Mouse (Mus musculus) myocyte (in vitro differentiated cells): Measurements from ENCODE around the gene Mfsd4b1. TPM values are rescaled to one million over a fixed set of nuclear protein-coding genes. Genes with fewer than 3 reads are reported as not detected.

Experiments used
- H3K27me3 ChIP-seq: one replicate; pipeline ENCODE4 v1.6.1; 2011; ENCODE audit not compliant: control insufficient read depth, insufficient read depth, insufficient read length
- H3K36me3 ChIP-seq: one replicate; pipeline ENCODE4 v1.6.1; 2011; ENCODE audit not compliant: control insufficient read depth, insufficient read depth
- H3K4me2 ChIP-seq: one replicate; pipeline ENCODE4 v1.6.1; 2011; ENCODE audit warnings: low read depth, control low read depth
- H3K4me3 ChIP-seq: one replicate; pipeline ENCODE4 v1.5.1; 2011; ENCODE audit warnings: mild to moderate bottlenecking, control low read depth, moderate library complexity
- H3K79me2 ChIP-seq: one replicate; pipeline ENCODE4 v1.6.1; 2011; ENCODE audit not compliant: control insufficient read depth, insufficient read depth
- H3ac ChIP-seq: one replicate; pipeline ENCODE4 v1.6.1; 2011; ENCODE audit not compliant: control insufficient read depth, insufficient read length
- CEBPB ChIP-seq: IDR thresholded peaks from 2 replicates; pipeline ENCODE4 v1.6.1; 2011; ENCODE audit warnings: mild to moderate bottlenecking, moderate library complexity; ENCODE audit not compliant: poor library complexity, insufficient read depth, severe bottlenecking
- E2F4 ChIP-seq: IDR thresholded peaks from one replicate; pipeline ENCODE4 v1.6.1; 2011; ENCODE audit warnings: mild to moderate bottlenecking, control low read depth, moderate library complexity; ENCODE audit not compliant: insufficient read depth
- MAX ChIP-seq: IDR thresholded peaks from one replicate; pipeline ENCODE4 v1.6.1; 2011; ENCODE audit warnings: low read depth, mild to moderate bottlenecking, control low read depth
- MYOD1 ChIP-seq, 3 experiments: IDR thresholded peaks; one replicate each; pipeline ENCODE4 v1.6.1; 2011; ENCODE audit warnings: control low read depth in 2 of 3, low read depth in 2 of 3, mild to moderate bottlenecking in 2 of 3, moderate library complexity in 1 of 3; ENCODE audit not compliant: insufficient read length in 2 of 3, control insufficient read depth in 1 of 3
- MYOG ChIP-seq, 3 experiments: IDR thresholded peaks; one replicate each; pipeline ENCODE4 v1.6.1; 2011; ENCODE audit warnings: control low read depth in 2 of 3, low read depth in 2 of 3, mild to moderate bottlenecking in 2 of 3; ENCODE audit not compliant: insufficient read length in 2 of 3, control insufficient read depth in 1 of 3, insufficient read depth in 1 of 3
- POLR2A ChIP-seq: IDR thresholded peaks from one replicate; pipeline ENCODE4 v1.6.1; 2011; ENCODE audit warnings: low read depth, mild to moderate bottlenecking, control low read depth, moderate library complexity; ENCODE audit not compliant: insufficient read length
- POLR2AphosphoS2 ChIP-seq: IDR thresholded peaks from one replicate; pipeline ENCODE4 v1.6.1; 2011; ENCODE audit warnings: low read depth, control low read depth; ENCODE audit not compliant: insufficient read length
- REST ChIP-seq: IDR thresholded peaks from one replicate; pipeline ENCODE4 v1.6.1; 2011; ENCODE audit warnings: mild to moderate bottlenecking, control low read depth, moderate library complexity; ENCODE audit not compliant: insufficient read depth, insufficient read length
- SRF ChIP-seq: IDR thresholded peaks from one replicate; pipeline ENCODE4 v1.6.1; 2011; ENCODE audit warnings: low read depth; ENCODE audit not compliant: control insufficient read depth, insufficient read length
- TCF12 ChIP-seq: IDR thresholded peaks from one replicate; pipeline ENCODE4 v1.6.1; 2011; ENCODE audit warnings: mild to moderate bottlenecking, control low read depth; ENCODE audit not compliant: poor library complexity, insufficient read depth, severe bottlenecking
- TCF3 ChIP-seq: IDR thresholded peaks from one replicate; pipeline ENCODE4 v1.6.1; 2011; ENCODE audit warnings: low read depth, control low read depth; ENCODE audit not compliant: insufficient read length
- USF1 ChIP-seq: IDR thresholded peaks from one replicate; pipeline ENCODE4 v1.6.1; 2011; ENCODE audit warnings: low read depth, mild to moderate bottlenecking, control low read depth, moderate library complexity
- polyA plus RNA-seq: library from polyadenylated mRNA; unstranded; fragments of >200 nt; fragmentation: generic; extraction: Trizol; gene quantifications from one replicate; pipeline ENCODE4 v1.2.1, GENCODE M21; 2012; ENCODE audit warnings: missing spikeins

Mfsd4b1 gene
- polyA plus RNA-seq, 1 experiment: 0.11 TPM

DNA sequence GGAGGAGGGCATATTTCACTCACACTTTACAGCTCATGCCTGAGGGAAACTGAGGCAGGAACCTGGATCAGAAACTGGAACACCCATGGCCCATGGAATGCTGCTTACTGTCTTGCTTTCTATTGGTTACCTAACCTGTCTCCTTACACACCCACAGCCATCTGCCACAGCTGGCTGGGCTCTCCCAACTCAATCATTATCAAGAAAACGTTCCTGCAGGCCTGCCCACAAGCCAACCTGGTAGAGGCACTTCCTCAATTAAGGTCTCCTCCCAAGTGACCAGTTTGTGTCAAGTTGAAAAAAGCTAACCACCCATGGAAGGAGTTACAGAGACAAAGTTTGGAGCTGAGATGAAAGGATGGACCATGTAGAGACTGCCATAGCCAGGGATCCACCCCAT, 63.2 kb downstream of the Mfsd4b1 start:
- no peaks in the 10 kb centered on the region for H3K79me2 ChIP-seq
- TF ChIP-seq MYOG (IDR thresholded peaks at IDR 0.05; ENCODE audit: control insufficient read depth in 1 of 3, insufficient read depth in 1 of 3, insufficient read length in 2 of 3, low read depth in 2 of 3) (no peak), CEBPB (no peak), MYOD1 (IDR thresholded peaks at IDR 0.05; ENCODE audit: control insufficient read depth in 1 of 3, insufficient read length in 2 of 3, low read depth in 2 of 3) (no peak), USF1 (no peak), SRF (no peak), POLR2AphosphoS2 (no peak)
- no peak overlapping the region for H3ac ChIP-seq
- H3K4me3 ChIP-seq: no peak overlapping the region
- H3K36me3 ChIP-seq: no peaks in the 10 kb centered on the region
- no peak overlapping the region for H3K4me2 ChIP-seq
- no peaks in the 10 kb centered on the region for H3K27me3 ChIP-seq

DNA sequence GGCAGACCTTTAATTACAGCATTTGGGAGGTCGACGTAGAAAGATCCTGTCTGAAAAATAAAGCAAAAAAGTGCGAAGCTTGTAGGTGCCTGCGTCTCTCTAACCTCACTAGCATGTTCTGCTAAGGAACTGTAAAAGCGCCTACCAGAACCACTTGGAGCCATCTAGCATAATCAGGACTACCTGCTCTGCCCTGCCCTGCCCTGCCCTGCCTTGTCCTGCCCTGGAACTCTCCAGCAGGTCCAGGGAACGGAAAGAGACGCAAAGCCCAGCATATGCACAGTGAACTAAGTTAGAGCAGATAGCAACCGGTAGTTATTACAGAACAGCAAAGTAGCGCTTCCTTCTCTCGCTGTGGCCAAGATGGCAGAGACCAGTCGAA, 64.6 kb downstream of the Mfsd4b1 start:
- Histone ChIP-seq H3K79me2 (no peaks in the 10 kb centered on the region), H3K4me3 (peak overlapping the region; percentile 29), H3K27me3 (no peaks in the 10 kb centered on the region), H3K36me3 (no peaks in the 10 kb centered on the region), H3ac (no peak overlapping the region), H3K4me2 (peak overlapping the region; percentile 94)
- no peak for TF ChIP-seq TCF12
- no peak for TF ChIP-seq MYOG (IDR thresholded peaks at IDR 0.05; ENCODE audit: control insufficient read depth in 1 of 3, insufficient read depth in 1 of 3, insufficient read length in 2 of 3, low read depth in 2 of 3)
- TF ChIP-seq REST: no peak
- TF ChIP-seq E2F4: no peak
- TF ChIP-seq CEBPB: no peak
- TF ChIP-seq POLR2A: no peak
- no peak for TF ChIP-seq POLR2AphosphoS2
- no peak for TF ChIP-seq TCF3

DNA sequence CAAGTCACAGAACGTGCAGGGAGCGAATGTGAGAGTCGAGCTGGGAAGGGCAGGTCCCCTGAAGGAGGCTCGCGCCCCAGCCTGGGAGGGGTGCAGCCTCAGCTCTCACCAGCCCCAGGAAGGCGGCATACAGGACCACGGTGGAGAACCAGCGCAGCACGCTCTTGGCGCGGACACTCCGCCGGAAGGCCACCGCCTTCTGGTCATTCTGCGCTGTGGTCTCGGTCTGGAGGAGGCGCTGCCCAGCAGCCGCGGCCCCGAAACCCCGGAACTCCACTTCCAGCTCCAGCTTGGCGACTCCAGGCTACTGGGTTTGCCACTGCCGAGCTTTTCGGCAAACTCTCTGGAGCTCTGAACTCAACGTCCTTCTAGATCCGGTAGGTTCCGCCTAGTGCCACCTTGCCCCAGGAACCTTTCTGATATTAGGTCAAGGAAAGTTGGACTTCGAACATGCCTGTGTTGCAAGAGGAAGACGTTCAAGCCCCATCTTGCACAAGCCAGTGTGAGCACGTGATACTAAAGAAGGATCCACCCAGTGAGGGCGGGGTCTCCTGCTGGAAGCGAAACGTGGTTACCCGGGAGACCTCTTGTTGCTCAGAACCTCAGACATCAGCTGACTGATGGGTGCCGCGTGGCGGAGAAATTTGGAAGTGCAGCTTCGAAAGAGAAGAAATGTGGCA, 65.2 kb downstream of the Mfsd4b1 start, which contains the start of gene Mfsd4b3:
Mfsd4b3 (minus strand) TSS at position 393 of the 680 bp plus-strand sequence.
- Histone ChIP-seq H3K36me3 (no peaks in the 10 kb centered on the region), H3ac (peak within 1 kb of the TSS; percentile 23), H3K4me3 (peak within 1 kb of the TSS; percentile 29), H3K79me2 (no peaks in the 10 kb centered on the region), H3K27me3 (no peaks in the 10 kb centered on the region), H3K4me2 (peak within 1 kb of the TSS; percentile 94)
- no peak for TF ChIP-seq SRF
- TF ChIP-seq MYOG (IDR thresholded peaks at IDR 0.05; ENCODE audit: control insufficient read depth in 1 of 3, insufficient read depth in 1 of 3, insufficient read length in 2 of 3, low read depth in 2 of 3): peak in 1 of 3 experiments; percentile 44
- peak; percentile 48 for TF ChIP-seq MAX
- TF ChIP-seq MYOD1 (IDR thresholded peaks at IDR 0.05; ENCODE audit: control insufficient read depth in 1 of 3, insufficient read length in 2 of 3, low read depth in 2 of 3): peak in 1 of 3 experiments; percentile 14
- peak; percentile 60 for TF ChIP-seq POLR2A
- peak; percentile 68; the same call in 1 of the 2 replicates for TF ChIP-seq CEBPB
- no peak for TF ChIP-seq TCF3
- peak; percentile 96 for TF ChIP-seq USF1
- peak; percentile 66 for TF ChIP-seq POLR2AphosphoS2

DNA sequence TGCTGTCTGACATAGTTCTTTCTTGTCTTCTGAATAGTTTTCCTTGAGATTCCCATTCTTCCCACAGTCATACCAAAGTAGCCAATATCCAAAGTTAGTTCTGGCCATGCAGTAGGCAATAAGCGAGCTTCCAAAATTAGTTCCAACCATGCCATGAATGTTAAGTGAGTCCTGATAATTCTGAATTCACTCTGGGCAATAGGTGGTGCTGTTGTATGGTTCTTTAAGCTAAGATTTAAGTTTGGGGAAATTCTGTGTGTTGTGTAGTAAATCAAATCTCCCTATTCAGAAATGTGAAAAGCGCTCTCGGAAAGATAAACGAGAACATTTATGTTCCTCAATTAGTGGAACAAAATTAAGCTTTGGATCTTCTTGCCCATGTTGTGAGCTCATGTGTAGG, 66.8 kb downstream of the Mfsd4b1 start:
- no peak overlapping the region for H3ac ChIP-seq
- H3K27me3 ChIP-seq: no peaks in the 10 kb centered on the region
- no peak overlapping the region for H3K4me2 ChIP-seq
- H3K36me3 ChIP-seq: no peaks in the 10 kb centered on the region
- H3K4me3 ChIP-seq: no peak overlapping the region
- no peaks in the 10 kb centered on the region for H3K79me2 ChIP-seq
- TF ChIP-seq SRF (no peak), TCF12 (no peak), REST (no peak), POLR2AphosphoS2 (no peak), CEBPB (no peak), MAX (no peak), USF1 (no peak), MYOD1 (IDR thresholded peaks at IDR 0.05; ENCODE audit: control insufficient read depth in 1 of 3, insufficient read length in 2 of 3, low read depth in 2 of 3) (no peak), E2F4 (no peak), POLR2A (no peak), TCF3 (no peak)

DNA sequence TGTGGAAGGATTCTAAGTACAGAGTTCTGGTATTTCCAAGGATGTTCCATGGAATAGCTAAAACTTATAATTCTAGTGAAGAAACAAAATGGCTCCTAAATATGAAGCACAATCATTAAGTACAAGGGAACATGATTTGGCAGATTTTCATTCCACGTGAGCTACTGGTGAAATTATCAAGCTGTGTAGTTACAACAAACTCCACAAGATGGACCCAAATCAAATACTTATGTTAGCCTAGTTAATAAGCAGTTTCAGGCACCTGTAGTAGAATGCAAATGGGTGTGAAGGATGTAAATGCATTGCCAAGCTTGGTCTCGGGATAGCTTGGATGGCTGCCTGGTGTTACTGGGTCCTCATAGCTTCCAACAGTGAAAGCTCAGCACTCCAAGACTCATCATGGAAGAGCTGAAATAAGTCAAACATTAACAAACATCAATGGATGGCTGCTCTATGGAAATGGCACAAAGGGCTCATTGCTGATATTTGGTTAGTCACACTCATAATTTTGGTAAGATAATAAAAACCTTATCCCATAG, 68.7 kb downstream of the Mfsd4b1 start:
- Histone ChIP-seq H3K36me3 (no peaks in the 10 kb centered on the region), H3K4me3 (no peak overlapping the region), H3ac (no peak overlapping the region), H3K79me2 (no peaks in the 10 kb centered on the region), H3K27me3 (no peaks in the 10 kb centered on the region), H3K4me2 (no peak overlapping the region)
- no peak for TF ChIP-seq E2F4
- TF ChIP-seq MYOD1 (IDR thresholded peaks at IDR 0.05; ENCODE audit: control insufficient read depth in 1 of 3, insufficient read length in 2 of 3, low read depth in 2 of 3): no peak
- TF ChIP-seq POLR2A: no peak
- TF ChIP-seq POLR2AphosphoS2: no peak
- TF ChIP-seq SRF: no peak
- no peak for TF ChIP-seq TCF12
- no peak for TF ChIP-seq TCF3
- TF ChIP-seq USF1: no peak
- no peak for TF ChIP-seq MAX
- TF ChIP-seq REST: no peak
- no peak for TF ChIP-seq MYOG (IDR thresholded peaks at IDR 0.05; ENCODE audit: control insufficient read depth in 1 of 3, insufficient read depth in 1 of 3, insufficient read length in 2 of 3, low read depth in 2 of 3)
- no peak for TF ChIP-seq CEBPB
